Mouse (Mus musculus) CD4-positive naive resting alpha-beta T cell, adult 57 days (primary cell): ENCODE measurements around the gene Cd72. TPM values are rescaled to one million over a fixed set of nuclear protein-coding genes. Genes with fewer than 3 reads are reported as not detected.

ENCODE experiments used
- total RNA-seq: library from RNA; stranded (reverse); gene quantifications from one replicate; pipeline ENCODE4 v1.2.4, GENCODE M21; 2023

Gene Cd72
- total RNA-seq, result 32.7 TPM

GRCm38 (mm10) chr4:43454041-43454836, at the start of gene Cd72:
TSS of gene Cd72 (minus strand) at chr4:43454628.

GRCm38 (mm10) chr4:43499407-43500333, 45.2 kb upstream of the Cd72 start, which contains the start of gene Arhgef39:
TSS of gene Arhgef39 (minus strand) at chr4:43499695.

GRCm38 (mm10) chr4:43492821-43493185, 38.4 kb upstream of the Cd72 start, which contains the start of gene Ccdc107:
TSS of gene Ccdc107 (plus strand) at chr4:43492900.

GRCm38 (mm10) chr4:43483535-43484091, 29.2 kb upstream of the Cd72 start, which contains the start of gene Sit1:
TSS of gene Sit1 (minus strand) at chr4:43483734.

GRCm38 (mm10) chr4:43441639-43442038, 12.8 kb downstream of the Cd72 start, which contains the start of gene Tesk1:
TSS of gene Tesk1 (plus strand) at chr4:43441939.

GRCm38 (mm10) chr4:43428946-43429345, 25.5 kb downstream of the Cd72 start, which contains the start of gene Fam166b:
TSS of gene Fam166b (minus strand) at chr4:43429134.

Other genes with a start within 250 kb of the Cd72 start
- not detected for gene Atp8b5, start 187.5 kb downstream of the Cd72 start, total RNA-seq
- gene Rusc2, start 72.6 kb downstream of the Cd72 start, total RNA-seq, result 0.38 TPM
- not detected for gene Fam166b, start 25.5 kb downstream of the Cd72 start, total RNA-seq
- gene Tesk1, start 12.7 kb downstream of the Cd72 start, total RNA-seq, result 49.4 TPM
- 77.8 TPM for gene Sit1, start 29.1 kb upstream of the Cd72 start, total RNA-seq
- gene Ccdc107, start 38.3 kb upstream of the Cd72 start, total RNA-seq, result 35.4 TPM
- 3.8 TPM for gene Arhgef39, start 45.1 kb upstream of the Cd72 start, total RNA-seq
- not detected for gene Car9, start 52.3 kb upstream of the Cd72 start, total RNA-seq
- gene Tpm2, start 69.1 kb upstream of the Cd72 start, total RNA-seq, result 1.3 TPM
- gene Creb3, start 107.7 kb upstream of the Cd72 start, total RNA-seq, result 72.7 TPM
- gene Tln1, start 108.1 kb upstream of the Cd72 start, total RNA-seq, result 291 TPM
- gene Rgp1, start 124.1 kb upstream of the Cd72 start, total RNA-seq, result 56.6 TPM
- 37.6 TPM for gene Gba2, start 124.2 kb upstream of the Cd72 start, total RNA-seq
- gene Msmp, start 129.9 kb upstream of the Cd72 start, total RNA-seq, result not detected
- gene Npr2, start 177.3 kb upstream of the Cd72 start, total RNA-seq, result not detected
- gene Spag8, start 199.0 kb upstream of the Cd72 start, total RNA-seq, result not detected
- gene Hint2, start 201.8 kb upstream of the Cd72 start, total RNA-seq, result 19.1 TPM
- gene Tmem8b, start 214.3 kb upstream of the Cd72 start, total RNA-seq, result 4.1 TPM
- not detected for gene Fam221b, start 214.5 kb upstream of the Cd72 start, total RNA-seq
- not detected for gene Olfr70, start 246.2 kb upstream of the Cd72 start, total RNA-seq